Mouse (Mus musculus) limb, embryonic 14.5 days (tissue): ENCODE measurements at regions not wholly inside any gene's neighbourhood (a gene's known extent, or its start where the extent isn't known, plus 50 kb on each side); places are given as distances from the start of the nearest gene placed in this dataset.

Experiments
- ATAC-seq: fragments of 200-750 bp; cut with Nextera tagmentation; 2 replicates; pipeline ENCODE4 v1.8.0; 2017; ENCODE audit warnings: low read depth, moderate number of reproducible peaks, moderate TSS enrichment; ENCODE audit not compliant: low FRiP score
- DNase-seq: peaks from one replicate; pipeline ENCODE4 v3.0.0-alpha.2; 2015; ENCODE audit warnings: low spot score
- H3K27ac ChIP-seq: fragments of 300-500 bp; sonication (generic); replicated peaks from 2 replicates; pipeline ENCODE4 v1.5.1; 2014; ENCODE audit warnings: low read depth, mild to moderate bottlenecking, low read length, moderate library complexity, mixed read lengths
- H3K27me3 ChIP-seq: fragments of 300-500 bp; sonication (generic); 2 replicates; pipeline ENCODE4 v1.6.1; 2014; ENCODE audit warnings: low read length, mixed read lengths; ENCODE audit not compliant: control insufficient read depth, insufficient read depth
- H3K36me3 ChIP-seq: fragments of 300-500 bp; sonication (generic); 2 replicates; pipeline ENCODE4 v1.6.1; 2014; ENCODE audit warnings: mild to moderate bottlenecking, low read length, moderate library complexity, mixed read lengths; ENCODE audit not compliant: control insufficient read depth, insufficient read depth
- H3K4me1 ChIP-seq: fragments of 300-500 bp; sonication (generic); 2 replicates; pipeline ENCODE4 v1.6.1; 2014; ENCODE audit warnings: antibody characterized with exemption, low read length, mixed read lengths; ENCODE audit not compliant: control insufficient read depth, insufficient read depth
- H3K4me2 ChIP-seq: fragments of 300-500 bp; sonication (generic); replicated peaks from 2 replicates; pipeline ENCODE4 v1.6.1; 2014; ENCODE audit warnings: low read depth, mild to moderate bottlenecking, low read length, moderate library complexity; ENCODE audit not compliant: severe bottlenecking
- H3K4me3 ChIP-seq: fragments of 300-500 bp; sonication (generic); replicated peaks from 2 replicates; pipeline ENCODE4 v1.5.1; 2014; ENCODE audit warnings: low read length
- H3K9ac ChIP-seq: fragments of 300-500 bp; sonication (generic); 2 replicates; pipeline ENCODE4 v1.6.1; 2014; ENCODE audit warnings: mild to moderate bottlenecking, low read depth, low read length, moderate library complexity; ENCODE audit not compliant: severe bottlenecking
- H3K9me3 ChIP-seq: fragments of 300-500 bp; sonication (generic); 2 replicates; pipeline ENCODE4 v1.6.1; 2016; ENCODE audit warnings: low read length; ENCODE audit not compliant: control insufficient read depth
- POLR2A ChIP-seq: fragments of 200-500 bp; IDR thresholded peaks from 2 replicates; pipeline ENCODE4 v1.8.0; 2012; ENCODE audit warnings: inconsistent platforms, mild to moderate bottlenecking, moderate library complexity, borderline replicate concordance; ENCODE audit not compliant: insufficient read depth, insufficient read length; ENCODE audit errors: extremely low read depth
- WGBS: fragments of 180-500 bp; shearing (Covaris S2); extraction: QIAGEN DNeasy Blood & Tissue Kit; methylation state at CpG from one replicate; pipeline ENCODE4 v1.1.7; 2014; 5-methylcytosine and 5-hydroxymethylcytosine counted together

DNA sequence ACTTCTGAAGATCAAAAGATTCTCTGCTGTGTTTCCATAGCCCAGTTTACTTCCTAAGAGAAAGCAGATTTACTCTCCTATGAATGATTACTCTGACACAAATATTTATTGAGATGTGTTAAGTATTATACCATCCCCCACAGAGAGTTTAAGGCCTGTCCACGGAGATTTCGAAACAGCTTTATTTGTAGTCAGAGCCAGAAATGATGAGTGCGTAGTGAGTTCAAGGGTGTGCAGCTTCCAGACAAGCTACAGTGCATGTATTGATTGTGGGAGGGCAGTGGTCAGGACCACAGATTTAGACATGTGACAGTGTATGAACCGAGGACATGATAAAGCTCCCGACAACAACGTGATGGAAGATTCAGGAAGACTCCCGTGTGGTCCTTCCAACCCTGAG is 126.8 kb downstream of the Hlx start:
- no peak overlapping the region for H3K4me3 ChIP-seq
- H3K36me3 ChIP-seq = no peaks in the 10 kb centered on the region
- no peaks in the 10 kb centered on the region for H3K27me3 ChIP-seq
- H3K9ac ChIP-seq = no peak overlapping the region
- TF ChIP-seq POLR2A = no peak
- no peak overlapping the region for H3K4me2 ChIP-seq
- 84% methylated on average over 7 of the region's 7 CpGs for WGBS
- DNase-seq (no peak), ATAC-seq (no peak)
- H3K4me1 ChIP-seq = peaks cover 17% of the 10 kb centered on the region; the same call in 1 of the 2 replicates
- H3K27ac ChIP-seq = no peak overlapping the region
- no peaks in the 10 kb centered on the region for H3K9me3 ChIP-seq

DNA sequence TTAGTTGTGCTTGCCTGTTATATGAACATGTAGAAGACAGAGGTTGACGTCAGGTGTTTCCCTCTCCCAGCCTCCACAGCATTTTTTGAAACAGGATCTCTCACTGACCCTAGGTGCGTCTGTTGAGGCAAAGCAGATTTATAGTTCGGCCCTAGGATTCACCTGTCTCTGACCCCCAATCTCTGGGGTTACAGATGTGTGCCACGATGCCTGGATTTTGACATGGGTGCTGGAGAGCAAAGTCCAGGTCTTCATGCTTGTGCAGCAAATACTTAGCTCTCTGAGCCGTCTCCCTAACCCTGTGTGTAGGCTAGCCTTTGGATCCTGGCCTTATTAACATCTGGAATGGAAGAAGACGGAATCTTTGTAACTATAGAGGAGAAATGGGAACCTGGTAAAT is 129.3 kb downstream of the Hlx start:
- WGBS = 71% methylated on average over 6 of the region's 6 CpGs
- TF ChIP-seq POLR2A = no peak
- H3K9me3 ChIP-seq = no peaks in the 10 kb centered on the region
- H3K27ac ChIP-seq = no peak overlapping the region
- no peaks in the 10 kb centered on the region for H3K27me3 ChIP-seq
- H3K4me2 ChIP-seq = no peak overlapping the region
- DNase-seq (no peak), ATAC-seq (no peak)
- no peak overlapping the region for H3K9ac ChIP-seq
- H3K4me3 ChIP-seq = no peak overlapping the region
- H3K4me1 ChIP-seq = peaks cover 10% of the 10 kb centered on the region; the same call in 1 of the 2 replicates
- H3K36me3 ChIP-seq = no peaks in the 10 kb centered on the region

DNA sequence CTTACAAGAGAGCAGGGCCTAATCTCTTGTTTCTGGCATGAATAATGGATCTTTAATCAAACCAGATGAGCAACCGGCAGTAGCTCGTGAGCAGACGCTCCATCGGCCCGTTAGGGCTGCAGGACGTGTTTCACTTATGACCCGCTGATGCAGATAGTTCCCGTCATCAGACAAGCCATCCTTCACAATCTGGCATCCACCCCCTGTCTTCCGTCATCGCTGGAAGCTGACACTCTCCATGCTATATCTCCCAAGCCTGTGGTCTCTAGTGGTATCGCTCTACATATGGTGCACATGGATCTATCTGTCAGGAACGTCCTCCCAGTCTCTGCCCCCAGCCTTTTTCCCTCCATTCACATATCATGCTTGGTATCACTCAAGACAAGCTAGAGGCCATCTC is 137.0 kb downstream of the Hlx start:
- DNase-seq (no peak), ATAC-seq (no peak)
- H3K36me3 ChIP-seq = no peaks in the 10 kb centered on the region
- no peak overlapping the region for H3K4me3 ChIP-seq
- H3K27me3 ChIP-seq = no peaks in the 10 kb centered on the region
- no peak for TF ChIP-seq POLR2A
- no peak overlapping the region for H3K9ac ChIP-seq
- no peak overlapping the region for H3K4me2 ChIP-seq
- WGBS = 66% methylated on average over 12 of the region's 12 CpGs
- no peaks in the 10 kb centered on the region for H3K9me3 ChIP-seq
- no peak overlapping the region for H3K27ac ChIP-seq
- peaks cover 13% of the 10 kb centered on the region; the same call in 1 of the 2 replicates for H3K4me1 ChIP-seq

DNA sequence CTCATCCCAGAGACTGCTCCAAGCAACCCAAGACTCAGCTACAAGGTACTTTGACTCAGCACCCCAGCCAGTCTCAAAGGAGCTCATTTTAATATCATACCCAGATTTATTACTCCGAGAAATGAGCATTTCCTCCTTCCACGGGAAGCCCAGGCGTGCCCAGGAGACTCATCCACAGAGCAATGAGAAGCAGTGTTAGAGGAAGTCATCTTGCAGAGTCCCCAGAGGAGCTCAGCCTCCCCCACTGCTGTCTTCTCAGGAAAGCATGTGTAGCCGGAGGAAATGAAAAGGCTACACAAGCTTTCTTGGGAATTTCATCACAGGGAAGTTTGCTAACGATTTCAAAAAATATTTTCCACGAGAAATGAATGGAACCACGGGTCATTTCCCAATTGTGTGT is 141.8 kb downstream of the Hlx start:
- DNase-seq = no peak
- 51% methylated on average over 7 of the region's 7 CpGs for WGBS
- Histone ChIP-seq H3K9ac (no peak overlapping the region), H3K27me3 (no peaks in the 10 kb centered on the region), H3K4me1 (peaks cover 13% of the 10 kb centered on the region; the same call in 1 of the 2 replicates), H3K9me3 (no peaks in the 10 kb centered on the region), H3K36me3 (no peaks in the 10 kb centered on the region), H3K27ac (no peak overlapping the region), H3K4me3 (no peak overlapping the region), H3K4me2 (no peak overlapping the region)
- TF ChIP-seq POLR2A = no peak
- ATAC-seq = no peak

DNA sequence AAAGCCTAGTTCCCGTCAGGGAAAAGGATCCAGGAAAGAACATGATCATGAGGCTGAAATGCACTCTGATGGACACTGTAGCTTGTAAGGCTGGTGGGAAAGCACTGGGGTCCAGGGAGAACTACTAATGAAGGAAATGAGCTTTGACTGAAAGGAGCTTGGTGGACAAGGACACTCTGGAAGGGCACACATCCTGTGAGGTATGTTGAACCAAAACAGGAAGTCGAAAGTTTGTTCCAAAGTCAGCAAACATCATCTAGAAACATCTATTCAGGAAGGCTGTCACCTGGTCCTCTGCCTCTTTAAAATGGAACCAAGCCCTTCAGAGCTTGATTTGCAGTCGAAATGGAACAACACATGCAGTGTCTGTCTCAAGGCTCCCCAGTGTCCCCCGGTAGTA is 143.1 kb downstream of the Hlx start:
- Histone ChIP-seq H3K4me3 (no peak overlapping the region), H3K9me3 (no peaks in the 10 kb centered on the region), H3K4me2 (no peak overlapping the region), H3K4me1 (peaks cover 9% of the 10 kb centered on the region; the same call in 1 of the 2 replicates), H3K36me3 (no peaks in the 10 kb centered on the region), H3K9ac (no peak overlapping the region), H3K27ac (no peak overlapping the region), H3K27me3 (no peaks in the 10 kb centered on the region)
- ATAC-seq (no peak), DNase-seq (no peak)
- WGBS = 87% methylated on average over 4 of the region's 4 CpGs
- TF ChIP-seq POLR2A = no peak

DNA sequence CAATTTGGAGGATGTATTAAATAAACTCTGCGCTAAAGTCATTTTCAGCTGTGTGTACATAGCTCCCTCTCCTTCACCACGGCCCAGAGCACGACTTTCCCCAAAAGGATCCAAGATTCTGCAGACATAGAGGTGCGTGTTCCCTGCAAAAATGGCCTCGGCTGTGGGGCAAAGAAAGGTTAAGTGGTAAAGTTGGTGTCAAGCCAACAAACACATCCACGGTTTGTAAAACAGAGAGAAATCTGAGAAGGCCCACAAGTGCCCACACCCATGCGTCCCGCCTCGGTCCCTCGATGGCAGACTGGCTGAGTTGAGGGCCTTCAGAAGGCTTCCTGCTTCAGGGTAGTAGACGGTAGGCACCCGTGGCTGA is 147.9 kb downstream of the Hlx start:
- no peak overlapping the region for H3K4me3 ChIP-seq
- no peaks in the 10 kb centered on the region; the same call in 1 of the 2 replicates for H3K27me3 ChIP-seq
- no peak overlapping the region for H3K9ac ChIP-seq
- H3K4me1 ChIP-seq = peaks cover 13% of the 10 kb centered on the region
- DNase-seq = no peak
- no peaks in the 10 kb centered on the region for H3K36me3 ChIP-seq
- no peak for ATAC-seq
- WGBS = 51% methylated on average over 12 of the region's 12 CpGs
- H3K27ac ChIP-seq = no peak overlapping the region
- H3K9me3 ChIP-seq = no peaks in the 10 kb centered on the region
- H3K4me2 ChIP-seq = no peak overlapping the region; the same call in 1 of the 2 replicates
- TF ChIP-seq POLR2A = no peak
